Mouse (Mus musculus): ENCODE measurements at regions not wholly inside any gene's neighbourhood (a gene's known extent, or its start where the extent isn't known, plus 50 kb on each side); places are given as distances from the start of the nearest gene placed in this dataset.
A peak's percentile ranks its signal among the peaks of the same experiment; 100 is the strongest.

DNA sequence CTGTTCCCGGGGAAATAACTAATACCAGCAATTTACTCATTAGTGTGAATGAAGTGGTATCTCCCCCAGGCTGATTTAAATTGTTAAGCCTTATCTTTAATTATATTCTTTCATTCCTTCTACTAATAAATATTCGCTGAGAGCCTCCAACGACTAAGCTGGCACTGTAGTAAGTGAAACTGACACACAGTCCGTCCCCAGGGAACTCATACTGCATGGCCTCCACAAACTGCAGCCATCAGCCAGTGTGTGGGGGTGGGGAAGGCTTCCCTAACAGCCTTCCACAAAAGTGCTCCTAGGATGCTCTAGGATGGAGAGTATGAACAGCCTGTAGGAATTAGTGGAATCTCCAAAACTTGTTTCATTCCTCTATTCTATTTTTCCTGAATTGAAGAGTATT, 81.0 kb upstream of the Mast4 start:
- no peak for ATAC-seq (replicated peaks in 1 of 2; ENCODE audit: insufficient read depth in 1 of 2, low FRiP score in 2 of 2, low TSS enrichment in 1 of 2, low read depth in 1 of 2, poor library complexity in 2 of 2, severe bottlenecking in 2 of 2)

DNA sequence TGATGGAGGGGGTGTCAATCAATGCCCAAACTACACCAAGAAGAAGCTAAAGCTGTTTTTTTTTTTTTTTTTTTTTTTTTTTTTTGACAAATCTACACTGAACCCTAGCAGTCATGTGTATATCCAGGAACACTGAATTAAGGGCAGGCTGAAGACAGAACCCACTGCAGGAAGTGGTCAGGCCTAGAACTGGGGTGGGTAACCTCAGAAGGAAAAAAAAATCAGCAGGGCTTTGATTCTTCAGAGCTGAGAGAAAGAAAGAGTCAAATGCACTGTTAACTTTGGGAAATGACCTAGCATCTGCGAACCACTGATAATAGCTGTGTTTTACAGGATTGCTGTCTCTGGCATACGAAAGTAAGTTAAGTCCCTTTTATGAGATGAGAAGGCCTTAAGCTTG, 78.3 kb upstream of the Mast4 start:
- peak; percentile 94 to 98 for ATAC-seq (replicated peaks in 1 of 2; ENCODE audit: insufficient read depth in 1 of 2, low FRiP score in 2 of 2, low TSS enrichment in 1 of 2, low read depth in 1 of 2, poor library complexity in 2 of 2, severe bottlenecking in 2 of 2)

DNA sequence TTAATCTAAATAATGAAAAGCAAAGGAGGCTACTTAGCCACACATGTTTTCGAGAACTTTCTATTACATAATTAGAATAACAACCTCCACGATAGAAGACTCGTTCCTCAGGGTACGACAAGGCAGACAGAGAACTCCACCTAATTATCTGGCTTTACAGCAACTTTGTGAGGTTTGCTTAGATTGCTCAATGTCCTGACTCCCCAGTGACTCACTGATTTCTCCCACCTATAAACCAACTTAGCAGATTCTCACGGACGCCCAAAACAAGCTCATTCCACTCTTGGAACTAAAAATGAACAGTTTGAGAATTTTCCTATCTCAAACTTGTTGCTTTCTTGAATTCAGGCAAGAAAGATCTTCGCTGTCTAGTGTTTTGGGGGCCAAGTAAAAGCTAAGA, 75.0 kb upstream of the Mast4 start:
- no peak for ATAC-seq (replicated peaks in 1 of 2; ENCODE audit: insufficient read depth in 1 of 2, low FRiP score in 2 of 2, low TSS enrichment in 1 of 2, low read depth in 1 of 2, poor library complexity in 2 of 2, severe bottlenecking in 2 of 2)

DNA sequence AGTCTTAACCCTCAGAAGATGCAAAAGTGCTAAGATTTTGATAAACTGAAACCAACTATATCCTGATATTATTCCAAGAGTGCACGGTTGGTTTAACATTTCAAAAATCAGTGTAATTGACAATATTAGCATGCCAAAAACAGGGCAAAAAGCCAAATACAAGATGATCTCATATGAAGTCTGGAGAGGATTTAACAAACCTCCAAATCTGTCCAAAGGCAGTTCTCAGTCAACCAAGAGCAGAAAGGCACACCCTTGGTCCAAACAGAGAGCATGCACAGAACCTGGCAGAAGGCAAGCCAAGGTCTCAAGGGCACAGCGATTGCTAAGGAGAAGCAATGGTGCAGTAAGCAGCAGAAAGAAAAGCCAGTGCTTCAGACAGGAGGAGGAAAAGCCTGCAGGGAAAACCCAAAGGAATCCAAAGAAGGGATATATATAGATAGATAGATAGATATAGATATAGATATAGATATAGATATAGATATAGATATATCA, 62.3 kb upstream of the Mast4 start:
- no peak for ATAC-seq (replicated peaks in 1 of 2; ENCODE audit: insufficient read depth in 1 of 2, low FRiP score in 2 of 2, low TSS enrichment in 1 of 2, low read depth in 1 of 2, poor library complexity in 2 of 2, severe bottlenecking in 2 of 2)

DNA sequence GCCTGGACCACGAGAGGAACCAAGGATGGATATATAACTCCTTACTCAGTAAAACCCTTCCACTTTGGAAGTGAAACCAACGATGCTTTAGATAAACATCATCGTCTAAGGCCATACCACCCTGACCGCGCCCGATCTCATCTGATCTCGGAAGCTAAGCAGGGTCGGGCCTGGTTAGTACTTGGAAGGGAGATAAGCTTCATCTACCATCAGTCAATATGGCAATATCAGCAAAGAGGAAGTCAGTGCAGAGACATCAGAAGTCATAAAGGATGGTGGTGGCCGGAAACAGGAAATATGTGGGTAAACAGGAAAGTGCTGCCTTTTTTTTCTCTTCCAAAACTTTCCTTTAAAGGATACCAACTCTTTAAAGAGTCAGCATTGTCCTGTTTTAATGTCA, 61.8 kb upstream of the Mast4 start:
- peak; percentile 59 to 77 for ATAC-seq (replicated peaks in 1 of 2; ENCODE audit: insufficient read depth in 1 of 2, low FRiP score in 2 of 2, low TSS enrichment in 1 of 2, low read depth in 1 of 2, poor library complexity in 2 of 2, severe bottlenecking in 2 of 2)

DNA sequence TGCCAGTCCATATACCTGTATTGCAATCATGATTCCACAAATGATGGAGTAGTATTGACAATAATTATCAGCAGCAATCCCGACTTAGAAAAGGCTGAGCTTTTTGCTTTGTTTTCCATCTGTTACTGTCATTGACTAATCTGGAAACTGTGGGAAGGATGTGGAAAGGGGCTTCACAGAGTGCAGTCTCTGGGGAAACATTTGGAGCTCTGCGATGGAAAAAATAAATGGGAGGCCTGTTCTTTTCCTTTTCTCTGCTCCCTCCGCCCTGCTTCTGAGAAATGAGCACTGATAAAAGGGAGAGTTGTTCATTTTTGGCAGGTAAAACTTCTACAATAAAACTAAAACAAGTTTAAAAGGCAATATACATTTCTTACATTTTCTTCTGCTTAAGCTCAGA, 58.3 kb upstream of the Mast4 start:
- ATAC-seq (replicated peaks in 1 of 2; ENCODE audit: insufficient read depth in 1 of 2, low FRiP score in 2 of 2, low TSS enrichment in 1 of 2, low read depth in 1 of 2, poor library complexity in 2 of 2, severe bottlenecking in 2 of 2): no peak

DNA sequence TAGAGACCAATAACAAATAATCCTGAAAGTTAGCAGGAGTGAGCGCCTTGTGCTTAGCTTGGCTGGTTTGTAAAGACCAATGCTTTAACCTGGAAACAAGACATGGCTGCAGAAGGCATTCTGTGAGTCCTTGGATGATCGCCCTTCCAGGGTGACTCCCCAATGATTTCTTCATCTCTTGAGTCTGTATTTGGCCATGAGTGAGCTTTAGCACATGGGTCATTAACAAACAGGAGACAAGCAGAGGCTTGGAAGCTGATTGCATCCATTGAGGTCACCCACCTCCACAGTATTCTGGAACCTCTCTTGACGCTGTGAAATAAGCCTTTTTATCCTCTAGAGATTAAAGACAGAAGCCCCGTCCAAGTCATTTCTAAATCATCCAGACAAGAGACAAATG, 57.1 kb upstream of the Mast4 start:
- ATAC-seq (replicated peaks in 1 of 2; ENCODE audit: insufficient read depth in 1 of 2, low FRiP score in 2 of 2, low TSS enrichment in 1 of 2, low read depth in 1 of 2, poor library complexity in 2 of 2, severe bottlenecking in 2 of 2): no peak

DNA sequence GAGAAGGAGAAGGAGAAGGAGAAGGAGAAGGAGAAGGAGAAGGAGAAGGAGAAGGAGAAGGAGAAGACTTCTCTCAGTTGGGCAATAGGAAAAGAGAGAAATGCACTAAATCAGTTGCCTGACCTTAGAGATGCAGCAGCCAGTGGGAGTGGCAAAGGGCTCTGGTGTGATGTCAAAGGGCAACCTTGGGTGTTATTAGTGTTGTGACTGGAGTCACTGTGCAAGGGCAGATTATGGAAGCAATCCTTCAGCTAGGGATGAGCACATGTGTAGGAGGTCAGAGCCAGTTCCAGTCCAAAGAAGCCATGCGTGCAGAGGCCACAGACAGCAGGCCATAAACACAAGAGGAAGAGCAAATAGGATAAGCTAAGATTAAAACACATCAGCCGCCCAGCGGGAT, 56.7 kb upstream of the Mast4 start:
- no peak for ATAC-seq (replicated peaks in 1 of 2; ENCODE audit: insufficient read depth in 1 of 2, low FRiP score in 2 of 2, low TSS enrichment in 1 of 2, low read depth in 1 of 2, poor library complexity in 2 of 2, severe bottlenecking in 2 of 2)

DNA sequence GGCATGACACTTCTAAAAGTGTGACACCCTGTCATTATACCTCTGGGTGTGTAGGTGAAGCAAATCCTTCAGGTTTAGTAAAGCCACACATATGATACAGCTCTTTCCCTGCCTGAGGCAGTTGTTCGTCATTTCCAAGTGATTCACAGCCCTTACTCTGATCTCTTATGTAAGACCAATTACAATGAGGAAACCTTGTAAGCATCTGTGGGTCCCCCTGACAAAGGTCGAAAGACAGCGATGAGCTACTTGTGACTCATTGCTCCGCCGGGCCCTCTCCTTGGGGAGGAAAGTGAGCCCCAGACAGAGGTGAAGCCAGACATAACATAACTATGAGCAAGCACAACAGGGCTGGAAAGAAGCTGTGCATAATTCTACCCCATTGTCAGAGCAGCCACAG, 52.7 kb upstream of the Mast4 start:
- ATAC-seq (replicated peaks in 1 of 2; ENCODE audit: insufficient read depth in 1 of 2, low FRiP score in 2 of 2, low TSS enrichment in 1 of 2, low read depth in 1 of 2, poor library complexity in 2 of 2, severe bottlenecking in 2 of 2): no peak
